Mouse (Mus musculus): ENCODE measurements at regions not wholly inside any gene's neighbourhood (a gene's known extent, or its start where the extent isn't known, plus 50 kb on each side); places are given as distances from the start of the nearest gene placed in this dataset.

GRCm38 (mm10) chr13:116619105-116619504, 309.6 kb upstream of the Isl1 start:
- peak; percentile 77 for ATAC-seq
- no peaks in the 10 kb centered on the region for H3K27me3 ChIP-seq (replicated peaks)
- no peak overlapping the region for H3K9ac ChIP-seq
- H3K27ac ChIP-seq = no peak overlapping the region
- no peak overlapping the region for H3K4me2 ChIP-seq (replicated peaks)
- H3K4me3 ChIP-seq (replicated peaks) = no peak overlapping the region
- 55% methylated on average over 5 of the region's 5 CpGs for WGBS
- no peaks in the 10 kb centered on the region for H3K4me1 ChIP-seq (replicated peaks)
- no peaks in the 10 kb centered on the region for H3K9me3 ChIP-seq
- H3K36me3 ChIP-seq = no peaks in the 10 kb centered on the region

- Histone ChIP-seq H3K4me1 (replicated peaks) (no peaks in the 10 kb centered on the region), H3K4me3 (replicated peaks) (no peak overlapping the region), H3K27ac (no peak overlapping the region), H3K36me3 (no peaks in the 10 kb centered on the region), H3K9ac (no peak overlapping the region), H3K4me2 (replicated peaks) (no peak overlapping the region), H3K9me3 (no peaks in the 10 kb centered on the region), H3K27me3 (replicated peaks) (no peaks in the 10 kb centered on the region)
- ATAC-seq = no peak
- 87% methylated on average over 4 of the region's 4 CpGs for WGBS
These were observed 286.9 kb upstream of the Isl1 start for GRCm38 (mm10) chr13:116596346-116596745.

- H3K9me3 ChIP-seq = no peaks in the 10 kb centered on the region
- 91% methylated on average over 2 of the region's 2 CpGs for WGBS
- ATAC-seq = no peak
- no peaks in the 10 kb centered on the region for H3K36me3 ChIP-seq
- no peak overlapping the region for H3K4me3 ChIP-seq (replicated peaks)
- no peaks in the 10 kb centered on the region for H3K4me1 ChIP-seq (replicated peaks)
- H3K9ac ChIP-seq = no peak overlapping the region
- H3K27ac ChIP-seq = no peak overlapping the region
- H3K27me3 ChIP-seq (replicated peaks) = no peaks in the 10 kb centered on the region
- no peak overlapping the region for H3K4me2 ChIP-seq (replicated peaks)
These were observed 286.0 kb upstream of the Isl1 start for GRCm38 (mm10) chr13:116595512-116595911.

- H3K36me3 ChIP-seq = no peaks in the 10 kb centered on the region
- no peak overlapping the region for H3K4me3 ChIP-seq (replicated peaks)
- no peak for ATAC-seq
- no peak overlapping the region for H3K4me2 ChIP-seq (replicated peaks)
- H3K27me3 ChIP-seq (replicated peaks) = no peaks in the 10 kb centered on the region
- no peak overlapping the region for H3K9ac ChIP-seq
- H3K9me3 ChIP-seq = no peaks in the 10 kb centered on the region
- no peaks in the 10 kb centered on the region for H3K4me1 ChIP-seq (replicated peaks)
- H3K27ac ChIP-seq = no peak overlapping the region
These were observed 266.5 kb upstream of the Isl1 start for GRCm38 (mm10) chr13:116575958-116576335.

GRCm38 (mm10) chr13:116575274-116575957, 265.9 kb upstream of the Isl1 start:
- ATAC-seq = no peak
- H3K27ac ChIP-seq = no peak overlapping the region
- no peaks in the 10 kb centered on the region for H3K27me3 ChIP-seq (replicated peaks)
- WGBS = 77% methylated on average over 11 of the region's 11 CpGs
- no peaks in the 10 kb centered on the region for H3K4me1 ChIP-seq (replicated peaks)
- no peak overlapping the region for H3K4me3 ChIP-seq (replicated peaks)
- no peak overlapping the region for H3K4me2 ChIP-seq (replicated peaks)
- H3K36me3 ChIP-seq = no peaks in the 10 kb centered on the region
- no peak overlapping the region for H3K9ac ChIP-seq
- H3K9me3 ChIP-seq = no peaks in the 10 kb centered on the region

- H3K4me1 ChIP-seq (replicated peaks) = no peaks in the 10 kb centered on the region
- no peaks in the 10 kb centered on the region for H3K9me3 ChIP-seq
- no peak overlapping the region for H3K4me2 ChIP-seq (replicated peaks)
- no peaks in the 10 kb centered on the region for H3K36me3 ChIP-seq
- H3K9ac ChIP-seq = no peak overlapping the region
- ATAC-seq = no peak
- H3K27ac ChIP-seq = no peak overlapping the region
- H3K27me3 ChIP-seq (replicated peaks) = no peaks in the 10 kb centered on the region
- no peak overlapping the region for H3K4me3 ChIP-seq (replicated peaks)
- WGBS = 33% methylated on average over 4 of the region's 4 CpGs
These were observed 245.6 kb upstream of the Isl1 start for GRCm38 (mm10) chr13:116555053-116555452.

- H3K4me2 ChIP-seq (replicated peaks) = no peak overlapping the region
- H3K9ac ChIP-seq = no peak overlapping the region
- H3K27ac ChIP-seq = no peak overlapping the region
- H3K9me3 ChIP-seq = no peaks in the 10 kb centered on the region
- ATAC-seq = no peak
- no peaks in the 10 kb centered on the region for H3K27me3 ChIP-seq (replicated peaks)
- H3K36me3 ChIP-seq = no peaks in the 10 kb centered on the region
- H3K4me1 ChIP-seq (replicated peaks) = no peaks in the 10 kb centered on the region
- WGBS = 83% methylated on average over 3 of the region's 3 CpGs
- H3K4me3 ChIP-seq (replicated peaks) = no peak overlapping the region
These were observed 225.7 kb upstream of the Isl1 start for GRCm38 (mm10) chr13:116535211-116535610.

- 79% methylated on average over 3 of the region's 3 CpGs for WGBS
- no peak overlapping the region for H3K9ac ChIP-seq
- no peaks in the 10 kb centered on the region for H3K9me3 ChIP-seq
- no peaks in the 10 kb centered on the region for H3K4me1 ChIP-seq (replicated peaks)
- no peak overlapping the region for H3K4me2 ChIP-seq (replicated peaks)
- no peaks in the 10 kb centered on the region for H3K36me3 ChIP-seq
- ATAC-seq = no peak
- no peak overlapping the region for H3K4me3 ChIP-seq (replicated peaks)
- no peak overlapping the region for H3K27ac ChIP-seq
- no peaks in the 10 kb centered on the region for H3K27me3 ChIP-seq (replicated peaks)
These were observed 223.7 kb upstream of the Isl1 start for GRCm38 (mm10) chr13:116533163-116533562.

- Histone ChIP-seq H3K4me3 (replicated peaks) (no peak overlapping the region), H3K36me3 (no peaks in the 10 kb centered on the region), H3K9ac (no peak overlapping the region), H3K4me1 (replicated peaks) (no peaks in the 10 kb centered on the region), H3K27ac (no peak overlapping the region), H3K27me3 (replicated peaks) (no peaks in the 10 kb centered on the region), H3K9me3 (no peaks in the 10 kb centered on the region), H3K4me2 (replicated peaks) (no peak overlapping the region)
- 39% methylated on average over 1 of the region's 1 CpGs for WGBS
- no peak for ATAC-seq
These were observed 218.8 kb upstream of the Isl1 start for GRCm38 (mm10) chr13:116528289-116528688.

- no peaks in the 10 kb centered on the region for H3K27me3 ChIP-seq (replicated peaks)
- H3K9me3 ChIP-seq = no peaks in the 10 kb centered on the region
- no peak overlapping the region for H3K27ac ChIP-seq
- WGBS = 58% methylated on average over 7 of the region's 7 CpGs
- H3K9ac ChIP-seq = no peak overlapping the region
- H3K4me2 ChIP-seq (replicated peaks) = no peak overlapping the region
- no peak overlapping the region for H3K4me3 ChIP-seq (replicated peaks)
- no peak for ATAC-seq
- no peaks in the 10 kb centered on the region for H3K4me1 ChIP-seq (replicated peaks)
- H3K36me3 ChIP-seq = no peaks in the 10 kb centered on the region
These were observed 217.5 kb upstream of the Isl1 start for GRCm38 (mm10) chr13:116527037-116527436.

GRCm38 (mm10) chr13:116523713-116524303, 214.3 kb upstream of the Isl1 start:
- Histone ChIP-seq H3K4me2 (replicated peaks) (no peak overlapping the region), H3K9ac (no peak overlapping the region), H3K4me3 (replicated peaks) (no peak overlapping the region), H3K27ac (no peak overlapping the region), H3K9me3 (no peaks in the 10 kb centered on the region), H3K36me3 (no peaks in the 10 kb centered on the region), H3K27me3 (replicated peaks) (no peaks in the 10 kb centered on the region), H3K4me1 (replicated peaks) (no peaks in the 10 kb centered on the region)
- ATAC-seq = no peak
- 8% methylated on average over 8 of the region's 8 CpGs for WGBS

- Histone ChIP-seq H3K36me3 (no peaks in the 10 kb centered on the region), H3K4me2 (replicated peaks) (no peak overlapping the region), H3K9ac (no peak overlapping the region), H3K4me1 (replicated peaks) (no peaks in the 10 kb centered on the region), H3K4me3 (replicated peaks) (no peak overlapping the region), H3K9me3 (no peaks in the 10 kb centered on the region), H3K27ac (no peak overlapping the region), H3K27me3 (replicated peaks) (no peaks in the 10 kb centered on the region)
- ATAC-seq = no peak
- 31% methylated on average over 13 of the region's 13 CpGs for WGBS
These were observed 205.3 kb upstream of the Isl1 start for GRCm38 (mm10) chr13:116514640-116515311.

GRCm38 (mm10) chr13:116514256-116514639, 204.8 kb upstream of the Isl1 start:
- H3K4me3 ChIP-seq (replicated peaks) = no peak overlapping the region
- H3K27ac ChIP-seq = no peak overlapping the region
- ATAC-seq = no peak
- H3K9ac ChIP-seq = no peak overlapping the region
- H3K9me3 ChIP-seq = no peaks in the 10 kb centered on the region
- H3K36me3 ChIP-seq = no peaks in the 10 kb centered on the region
- WGBS = 65% methylated on average over 7 of the region's 7 CpGs
- H3K4me2 ChIP-seq (replicated peaks) = no peak overlapping the region
- no peaks in the 10 kb centered on the region for H3K4me1 ChIP-seq (replicated peaks)
- H3K27me3 ChIP-seq (replicated peaks) = no peaks in the 10 kb centered on the region
